Mouse (Mus musculus) midbrain, embryonic 11.5 days (tissue): ENCODE measurements around the gene Chst12. TPM values are rescaled to one million over a fixed set of nuclear protein-coding genes. Genes with fewer than 3 reads are reported as not detected.

Source experiments
- polyA plus RNA-seq: library from polyadenylated mRNA; unstranded; fragments of >200 nt; fragmentation: Nextera tagmentation; extraction: Ambion mirVana; gene quantifications from 2 replicates; pipeline ENCODE4 v1.2.1, GENCODE M21; 2014

The Chst12 gene
- polyA plus RNA-seq, 1 experiment from 2014 or later, result 9.1 TPM

Other genes starting within 250 kb of the Chst12 start
- gene Mad1l1, start 184.0 kb upstream of the Chst12 start, polyA plus RNA-seq, result 37.5 and 44.2 TPM in 2 replicates
- gene Nudt1, start 183.9 kb upstream of the Chst12 start, polyA plus RNA-seq, result 41.2 and 48.5 TPM in 2 replicates
- gene Mrm2, start 173.7 kb upstream of the Chst12 start, polyA plus RNA-seq, result 21.4 and 22.4 TPM in 2 replicates
- 7.4 and 9.9 TPM in 2 replicates for gene Snx8, start 116.3 kb upstream of the Chst12 start, polyA plus RNA-seq
- 163 and 166 TPM in 2 replicates for gene Eif3b, start 86.2 kb upstream of the Chst12 start, polyA plus RNA-seq
- gene Gm4869, start 59.9 kb upstream of the Chst12 start, polyA plus RNA-seq, result not detected in 2 replicates
- gene Grifin, start 59.5 kb downstream of the Chst12 start, polyA plus RNA-seq, result 0.39 TPM in 1 of 2 replicates, not detected in the other
- 38.3 and 40.5 TPM in 2 replicates for gene Lfng, start 101.8 kb downstream of the Chst12 start, polyA plus RNA-seq
- gene Ttyh3, start 143.5 kb downstream of the Chst12 start, polyA plus RNA-seq, result 42.9 and 46.4 TPM in 2 replicates
- gene Iqce, start 196.8 kb downstream of the Chst12 start, polyA plus RNA-seq, result 13.9 and 15.6 TPM in 2 replicates
- 8.3 and 11.4 TPM in 2 replicates for gene Brat1, start 199.5 kb downstream of the Chst12 start, polyA plus RNA-seq
- gene Amz1, start 218.6 kb downstream of the Chst12 start, polyA plus RNA-seq, result 0.67 and 0.97 TPM in 2 replicates